Mouse (Mus musculus) neutrophil, adult 83 days (primary cell): ENCODE data around the gene Heyl. TPM values are rescaled to one million over a fixed set of nuclear protein-coding genes. Genes with fewer than 3 reads are reported as not detected.

Experiments
- total RNA-seq, 2 experiments: library from RNA; stranded (reverse); gene quantifications; one replicate each; pipeline ENCODE4 v1.2.4; 2023

The Heyl gene
- not detected for total RNA-seq

DNA sequence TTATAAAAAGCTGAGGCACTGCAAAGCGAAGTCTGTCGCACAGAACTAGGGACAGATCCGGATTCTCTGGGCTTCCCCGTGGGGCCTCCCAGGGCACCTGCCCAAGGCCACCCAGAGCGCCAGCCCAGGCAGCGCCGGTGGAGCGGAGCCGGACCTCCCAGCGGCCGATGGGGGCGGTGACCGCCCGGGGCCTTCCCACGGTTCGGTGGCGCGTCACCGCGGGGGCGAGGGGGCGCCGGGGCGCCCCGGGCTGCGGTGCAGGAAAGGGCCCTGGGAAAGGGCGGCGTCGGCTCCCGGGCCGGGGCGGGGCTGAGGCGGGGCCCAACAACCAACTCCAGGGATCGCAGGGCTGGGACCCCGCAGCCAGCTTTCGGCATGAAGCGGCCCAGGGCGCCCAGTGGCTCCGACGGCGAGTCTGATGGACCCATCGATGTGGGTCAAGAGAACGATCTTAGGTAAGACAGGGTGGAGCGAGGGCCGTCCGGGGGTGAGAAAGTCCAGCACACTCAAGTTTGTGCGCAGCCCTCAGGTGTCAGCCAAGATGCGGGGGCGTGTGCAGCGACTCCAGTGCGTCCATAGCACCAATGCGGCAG lies at the start of gene Heyl:
Heyl (plus strand) TSS at position 65 of the 593 bp plus-strand sequence.

DNA sequence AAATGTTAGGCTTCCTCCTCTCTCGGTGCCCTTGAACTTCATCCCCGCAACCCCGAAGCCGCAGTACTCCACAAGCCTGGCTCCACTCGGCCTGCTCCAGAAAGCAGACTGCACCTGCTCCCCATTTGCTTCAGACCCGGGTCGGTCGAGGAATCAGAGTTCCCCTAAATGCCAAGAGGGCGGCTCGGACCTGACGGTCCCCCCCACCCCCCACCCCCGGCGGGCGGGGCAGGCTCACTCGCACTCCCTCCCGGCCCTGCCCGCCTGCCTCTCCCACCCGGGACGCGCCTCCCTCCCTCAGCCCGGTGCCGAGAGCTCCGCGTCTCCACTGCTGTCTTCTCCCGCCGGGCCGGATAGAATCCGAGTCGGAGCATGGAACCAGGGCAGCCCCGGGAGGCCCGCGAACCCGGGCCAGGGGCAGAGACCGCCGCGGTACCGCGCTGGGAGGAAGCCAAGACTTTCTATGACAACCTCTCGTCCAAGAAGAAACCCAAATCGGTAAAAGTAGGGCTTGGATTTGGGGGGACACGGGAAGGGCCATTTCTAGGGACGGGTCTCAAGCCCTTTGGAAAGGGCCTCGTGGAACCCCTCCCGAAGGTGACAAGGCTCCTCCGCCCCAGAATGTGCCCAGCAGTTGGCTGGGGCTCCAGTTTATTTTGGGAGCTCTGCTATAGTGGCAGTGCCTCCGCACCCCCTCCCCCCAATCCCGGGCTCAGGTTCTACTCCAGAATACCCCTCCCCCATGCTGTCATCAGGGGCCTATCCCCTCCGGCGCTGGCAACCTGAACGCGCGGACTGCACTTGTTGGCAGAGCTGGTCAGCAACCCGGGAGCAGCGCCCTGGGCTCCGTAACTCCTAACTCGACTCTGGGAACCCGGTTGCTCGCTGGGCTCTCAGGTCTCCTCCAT lies 31.9 kb upstream of the Heyl start, which contains the start of gene Nt5c1a:
Nt5c1a (plus strand) TSS at position 319 of the 908 bp plus-strand sequence.

DNA sequence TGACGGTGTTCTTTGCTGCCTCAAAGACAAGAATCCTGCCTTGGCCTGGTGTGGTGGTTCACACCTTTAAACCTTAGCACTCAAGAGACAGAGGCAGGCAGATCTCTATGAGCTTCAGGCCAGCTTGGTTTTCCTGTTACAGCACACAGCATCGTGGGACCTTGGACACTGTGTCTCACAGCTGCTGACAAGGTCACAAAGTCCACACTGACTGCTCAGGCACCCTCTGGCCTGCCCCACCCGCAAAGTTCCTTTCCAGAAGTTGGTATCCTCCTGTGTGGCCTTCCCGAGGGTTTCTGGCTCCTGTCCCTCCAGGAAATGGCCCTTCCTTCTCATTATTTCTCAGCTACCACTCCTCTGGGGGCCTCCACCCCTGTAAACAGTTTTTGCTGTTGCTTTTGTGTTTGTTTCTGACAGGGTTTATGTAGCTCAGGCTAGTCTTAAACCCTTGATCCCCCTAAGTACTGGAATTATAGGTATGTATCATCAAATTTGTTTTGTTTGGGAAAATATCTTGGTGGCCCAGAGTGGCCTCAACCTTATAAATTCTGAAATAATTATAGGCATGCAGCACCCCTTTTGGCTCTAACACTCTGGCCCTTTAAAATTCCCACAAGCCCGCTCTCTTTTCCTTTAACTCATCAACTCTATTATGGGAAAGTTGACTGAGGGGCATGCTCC lies 28.5 kb downstream of the Heyl start, which contains the start of gene Pabpc4:
Pabpc4 (plus strand) TSS at position 631 of the 681 bp plus-strand sequence.

Other genes with a start within 250 kb of the Heyl start
- 1 to 10 TPM in 1 of 2 experiments, under 1 TPM in 1; 0.66 to 1.1 TPM for gene Mycl, start 237.9 kb upstream of the Heyl start, total RNA-seq
- 1 to 10 TPM; 4.9 to 5.8 TPM for gene Trit1, start 217.0 kb upstream of the Heyl start, total RNA-seq
- under 1 TPM in 1 of 2 experiments, not detected in 1; 0.26 TPM for gene Bmp8b, start 128.4 kb upstream of the Heyl start, total RNA-seq
- gene Oxct2b, start 117.3 kb upstream of the Heyl start, total RNA-seq, result not detected
- gene Ppie, start 93.6 kb upstream of the Heyl start, total RNA-seq, result 10 to 100 TPM; 20.6 to 21.8 TPM
- not detected for gene Hpcal4, start 50.3 kb upstream of the Heyl start, total RNA-seq
- not detected for gene Nt5c1a, start 32.1 kb upstream of the Heyl start, total RNA-seq
- 10 to 100 TPM; 76.0 to 96.6 TPM for gene Pabpc4, start 28.8 kb downstream of the Heyl start, total RNA-seq
- under 1 TPM in 1 of 2 experiments, not detected in 1; 0.26 TPM for gene Oxct2a, start 90.1 kb downstream of the Heyl start, total RNA-seq
- under 1 TPM; 0.24 to 0.35 TPM for gene Bmp8a, start 109.7 kb downstream of the Heyl start, total RNA-seq